Mouse (Mus musculus) liver, adult 2 months (tissue): ENCODE data around the gene Aldh3b3. TPM values are rescaled to one million over a fixed set of nuclear protein-coding genes. Genes with fewer than 3 reads are reported as not detected.

Experiments used
- DNase-seq: peaks from one replicate; pipeline ENCODE4 v3.0.0-alpha.2; 2011; ENCODE audit warnings: low read depth, low spot score; ENCODE audit errors: extremely low read depth
- H3K27ac ChIP-seq: fragments of 200-500 bp; replicated peaks from 2 replicates; pipeline ENCODE4 v1.5.1; 2012; ENCODE audit warnings: low read depth, mild to moderate bottlenecking, control low read depth, inconsistent platforms, low read length; ENCODE audit not compliant: insufficient read depth
- H3K27me3 ChIP-seq: fragments of 200-500 bp; 2 replicates; pipeline ENCODE4 v1.6.1; 2012; ENCODE audit warnings: mild to moderate bottlenecking, moderate library complexity, low read length, inconsistent platforms; ENCODE audit not compliant: control insufficient read depth, insufficient read depth
- H3K36me3 ChIP-seq: fragments of 200-500 bp; 2 replicates; pipeline ENCODE4 v1.6.1; 2012; ENCODE audit warnings: low read length, inconsistent platforms; ENCODE audit not compliant: control insufficient read depth, insufficient read depth
- H3K4me1 ChIP-seq: fragments of 200-500 bp; 2 replicates; pipeline ENCODE4 v1.6.1; 2011; ENCODE audit warnings: low read length; ENCODE audit not compliant: control insufficient read depth, insufficient read depth
- H3K4me3 ChIP-seq: fragments of 200-500 bp; 2 replicates; pipeline ENCODE4 v1.5.1; 2011; ENCODE audit warnings: low read depth, mild to moderate bottlenecking, control low read depth, low read length, moderate library complexity; ENCODE audit not compliant: insufficient read depth
- H3K79me2 ChIP-seq: fragments of 200-500 bp; 2 replicates; pipeline ENCODE4 v1.6.1; 2012; ENCODE audit warnings: inconsistent platforms, mild to moderate bottlenecking, low read length, moderate library complexity; ENCODE audit not compliant: control insufficient read depth, insufficient read depth
- H3K9ac ChIP-seq: fragments of 200-500 bp; 2 replicates; pipeline ENCODE4 v1.6.1; 2012; ENCODE audit warnings: low read depth, mild to moderate bottlenecking, control low read depth, inconsistent platforms, low read length
- CTCF ChIP-seq: fragments of 200-500 bp; IDR thresholded peaks from 2 replicates; pipeline ENCODE4 v1.5.1; 2011; ENCODE audit warnings: low read depth, low read length, control low read depth
- POLR2A ChIP-seq: fragments of 200-500 bp; IDR thresholded peaks from 2 replicates; pipeline ENCODE4 v1.6.1; 2011; ENCODE audit warnings: low read length, control low read depth; ENCODE audit not compliant: insufficient read depth; ENCODE audit errors: extremely low read depth
- WGBS: fragments of 180-500 bp; shearing (Covaris S2); methylation state at CpG from one replicate; pipeline ENCODE4 v1.1.7; 2018; 5-methylcytosine and 5-hydroxymethylcytosine counted together
- polyA plus RNA-seq: library from polyadenylated mRNA; depleted of rRNA; stranded (reverse); fragments of >200 nt; gene quantifications from 2 replicates; pipeline ENCODE4 v1.2.3, GENCODE M21; 2012
- total RNA-seq: library from RNA; depleted of rRNA; stranded (reverse); fragments of >200 nt; gene quantifications from 2 replicates; pipeline ENCODE4 v1.2.3, GENCODE M21; 2014

Gene Aldh3b3
- total and polyA plus RNA-seq, 2 experiments: 0.74 to 7.7 TPM

GRCm38 (mm10) chr19:4012432-4013022, 54.1 kb downstream of the Aldh3b3 start, which contains the start of gene Ndufv1:
Gene Ndufv1 (minus strand): TSS chr19:4012806.
- no peaks in the 10 kb centered on the region for H3K27me3 ChIP-seq

DNA sequence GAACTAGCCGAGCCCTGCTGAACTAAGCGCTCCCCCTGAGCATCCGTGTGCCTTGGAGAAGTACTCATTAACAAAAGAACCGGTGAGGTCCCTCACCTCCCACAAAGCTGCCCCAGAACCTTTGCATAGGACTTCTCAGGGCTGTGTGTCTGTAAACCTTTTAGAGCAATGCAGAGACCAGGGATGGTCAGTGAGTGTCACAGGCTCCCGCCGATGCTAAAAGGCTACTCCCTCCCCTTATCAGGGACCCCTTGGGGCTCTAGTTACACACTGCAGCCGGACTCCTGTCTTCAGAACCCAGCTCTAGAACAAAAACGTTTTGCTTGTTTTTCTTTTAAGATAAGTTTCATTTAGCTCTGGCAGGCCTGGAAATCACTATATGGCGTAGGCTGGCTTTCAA, 54.6 kb downstream of the Aldh3b3 start:
- no peak for TF ChIP-seq POLR2A
- no peak for TF ChIP-seq CTCF
- Histone ChIP-seq H3K9ac (peak overlapping the region; percentile 71), H3K79me2 (no peaks in the 10 kb centered on the region; the same call in 1 of the 2 replicates), H3K36me3 (peaks cover 12% of the 10 kb centered on the region; the same call in 1 of the 2 replicates), H3K27ac (peak overlapping the region; percentile 30; the same call in 1 of the 2 replicates), H3K27me3 (no peaks in the 10 kb centered on the region), H3K4me1 (peaks cover 9% of the 10 kb centered on the region), H3K4me3 (peak overlapping the region; percentile 38)
- WGBS: 25% methylated on average over 9 of the region's 9 CpGs
- DNase-seq: no peak

More at GRCm38 (mm10) chr19:4012432-4013022, 54.1 kb downstream of the Aldh3b3 start, which contains the start of gene Ndufv1:
- under 1% methylated on average over 45 of the region's 45 CpGs for WGBS
- Histone ChIP-seq H3K4me1 (peaks cover 9% of the 10 kb centered on the region), H3K36me3 (peaks cover 13% of the 10 kb centered on the region; the same call in 1 of the 2 replicates), H3K27ac (peak within 1 kb of the TSS; percentile 78), H3K9ac (peak within 1 kb of the TSS; percentile 91), H3K79me2 (no peaks in the 10 kb centered on the region; the same call in 1 of the 2 replicates), H3K4me3 (peak within 1 kb of the TSS; percentile 94)
- DNase-seq: peak; percentile 99
- TF ChIP-seq CTCF: peak; percentile 63
- peak; percentile 81 for TF ChIP-seq POLR2A

DNA sequence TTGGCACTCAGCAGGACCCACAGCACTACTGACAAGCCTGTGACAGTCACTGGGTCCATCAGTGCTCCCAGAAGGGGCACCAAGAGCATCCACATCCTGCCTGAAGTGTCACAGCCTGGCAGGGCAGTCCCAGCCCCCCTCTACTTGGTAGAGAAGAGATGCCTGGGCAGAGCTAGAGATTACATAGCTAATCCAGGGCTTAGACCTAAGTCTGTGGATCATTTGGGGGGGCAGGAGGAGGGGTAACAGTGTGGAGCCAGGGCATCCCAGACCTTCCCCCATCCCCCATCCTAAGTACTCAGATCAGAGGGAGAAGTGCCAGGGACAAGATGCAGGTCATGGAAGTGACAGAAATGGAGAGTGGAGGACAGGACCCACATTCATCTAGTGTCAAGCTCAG, 56.4 kb downstream of the Aldh3b3 start:
- no peak overlapping the region for H3K27ac ChIP-seq
- peaks cover 20% of the 10 kb centered on the region for H3K4me1 ChIP-seq
- TF ChIP-seq CTCF (no peak), POLR2A (no peak)
- no peak overlapping the region for H3K4me3 ChIP-seq
- DNase-seq: no peak
- H3K27me3 ChIP-seq: no peaks in the 10 kb centered on the region
- H3K36me3 ChIP-seq: no peaks in the 10 kb centered on the region
- H3K9ac ChIP-seq: no peak overlapping the region
- H3K79me2 ChIP-seq: no peaks in the 10 kb centered on the region; the same call in 1 of the 2 replicates

DNA sequence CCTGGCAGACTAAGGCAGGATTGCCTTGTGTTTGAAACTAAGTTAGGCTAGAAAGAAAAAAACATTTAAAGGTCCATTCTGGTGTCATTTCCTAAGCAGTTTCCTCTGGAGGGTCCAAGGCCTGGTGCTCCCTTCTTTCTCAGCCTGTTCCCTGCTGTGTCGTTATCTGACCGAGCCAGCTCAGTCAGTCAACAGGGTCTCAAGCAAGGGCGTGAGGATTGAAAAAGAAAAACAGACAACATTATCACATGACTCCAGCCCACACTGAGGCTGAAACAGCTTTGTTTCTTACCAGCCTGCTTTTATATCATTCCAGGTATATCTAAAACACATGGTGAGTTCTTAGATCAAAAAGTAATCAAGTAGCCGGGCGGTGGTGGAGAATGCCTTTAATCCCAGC, 57.2 kb downstream of the Aldh3b3 start:
- no peak overlapping the region for H3K4me3 ChIP-seq
- no peak overlapping the region for H3K27ac ChIP-seq
- H3K79me2 ChIP-seq: no peaks in the 10 kb centered on the region; the same call in 1 of the 2 replicates
- peaks cover 22% of the 10 kb centered on the region for H3K4me1 ChIP-seq
- no peaks in the 10 kb centered on the region for H3K36me3 ChIP-seq
- no peak for TF ChIP-seq CTCF
- no peak for TF ChIP-seq POLR2A
- H3K27me3 ChIP-seq: no peaks in the 10 kb centered on the region
- no peak overlapping the region for H3K9ac ChIP-seq
- DNase-seq: no peak
- WGBS: 81% methylated on average over 5 of the region's 5 CpGs

DNA sequence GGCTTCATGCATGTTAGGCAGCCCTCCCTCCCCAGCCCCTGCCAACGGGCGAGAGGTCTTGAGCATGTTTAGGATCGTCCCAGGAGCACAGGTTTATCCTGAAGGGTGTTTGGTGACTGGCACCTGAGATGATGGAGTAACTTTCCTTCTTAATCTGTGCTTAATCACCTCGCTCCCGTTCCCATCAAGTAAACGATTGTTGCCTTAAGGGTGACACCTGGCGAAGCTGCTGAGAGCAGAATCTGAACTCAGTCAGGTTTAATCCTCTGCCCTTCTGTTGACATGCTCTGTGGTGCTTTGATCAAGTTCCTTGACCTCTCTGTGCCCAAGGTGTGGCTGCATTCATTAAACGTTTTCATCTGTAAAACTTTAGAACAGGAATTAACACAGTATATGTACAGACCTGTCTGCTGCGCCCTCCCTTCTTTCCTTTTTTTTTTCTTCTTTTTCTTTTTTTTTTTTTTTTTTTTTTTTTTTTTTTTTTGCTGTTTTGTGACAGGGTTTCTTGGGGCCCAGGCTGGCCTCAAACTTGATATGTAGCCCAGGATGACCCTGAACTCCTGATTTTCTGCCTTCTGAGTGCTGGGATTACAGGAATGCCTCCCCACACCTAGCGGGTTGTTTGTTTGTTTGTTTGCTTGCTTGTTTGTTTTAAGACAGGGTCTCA, 59.6 kb downstream of the Aldh3b3 start:
- Histone ChIP-seq H3K27me3 (no peaks in the 10 kb centered on the region), H3K4me1 (peaks cover 20% of the 10 kb centered on the region), H3K27ac (peak overlapping the region; percentile 26; the same call in 1 of the 2 replicates), H3K4me3 (no peak overlapping the region), H3K36me3 (no peaks in the 10 kb centered on the region), H3K79me2 (no peaks in the 10 kb centered on the region), H3K9ac (no peak overlapping the region)
- DNase-seq: no peak
- no peak for TF ChIP-seq POLR2A
- 83% methylated on average over 10 of the region's 10 CpGs for WGBS
